Mouse (Mus musculus) neural tube, embryonic 11.5 days (tissue): Measurements from ENCODE around the gene Mto1. TPM values are rescaled to one million over a fixed set of nuclear protein-coding genes. Genes with fewer than 3 reads are reported as not detected.

Experiments
- ATAC-seq: fragments of 200-750 bp; cut with Nextera tagmentation; 2 replicates; pipeline ENCODE4 v1.8.0; 2017; ENCODE audit warnings: moderate number of reproducible peaks, mild to moderate bottlenecking, moderate TSS enrichment, moderate library complexity; ENCODE audit not compliant: insufficient read depth, low FRiP score, low TSS enrichment
- DNase-seq: peaks from one replicate; pipeline ENCODE4 v3.0.0-alpha.2; 2015; ENCODE audit warnings: low spot score
- H3K27ac ChIP-seq: fragments of 300-500 bp; sonication (generic); 2 replicates; pipeline ENCODE4 v1.5.1; 2014; ENCODE audit warnings: low read depth, mild to moderate bottlenecking, low read length
- H3K27me3 ChIP-seq: fragments of 300-500 bp; sonication (generic); 2 replicates; pipeline ENCODE4 v1.6.1; 2014; ENCODE audit warnings: mild to moderate bottlenecking, low read length, mixed read lengths; ENCODE audit not compliant: control insufficient read depth, insufficient read depth
- H3K36me3 ChIP-seq: fragments of 300-500 bp; sonication (generic); 2 replicates; pipeline ENCODE4 v1.6.1; 2014; ENCODE audit warnings: mild to moderate bottlenecking, low read length, moderate library complexity, mixed read lengths; ENCODE audit not compliant: control insufficient read depth, insufficient read depth
- H3K4me1 ChIP-seq: fragments of 300-500 bp; sonication (generic); 2 replicates; pipeline ENCODE4 v1.6.1; 2014; ENCODE audit warnings: low read length, mixed read lengths; ENCODE audit not compliant: control insufficient read depth, insufficient read depth
- H3K4me2 ChIP-seq: fragments of 300-500 bp; sonication (generic); 2 replicates; pipeline ENCODE4 v1.6.1; 2014; ENCODE audit warnings: low read depth, mild to moderate bottlenecking, moderate library complexity
- H3K4me3 ChIP-seq: fragments of 300-500 bp; sonication (generic); 2 replicates; pipeline ENCODE4 v1.5.1; 2014; ENCODE audit warnings: low read depth, low read length
- H3K9ac ChIP-seq: fragments of 300-500 bp; sonication (generic); 2 replicates; pipeline ENCODE4 v1.6.1; 2014; ENCODE audit warnings: mild to moderate bottlenecking, low read length
- H3K9me3 ChIP-seq: fragments of 300-500 bp; sonication (generic); 2 replicates; pipeline ENCODE4 v1.6.1; 2016; ENCODE audit warnings: low read length; ENCODE audit not compliant: control insufficient read depth
- WGBS: fragments of 180-500 bp; shearing (Covaris S2); extraction: QIAGEN DNeasy Blood & Tissue Kit; methylation state at CpG from one replicate; pipeline ENCODE4 v1.1.7; 2014; 5-methylcytosine and 5-hydroxymethylcytosine counted together
- polyA plus RNA-seq: library from polyadenylated mRNA; unstranded; fragments of >200 nt; fragmentation: Nextera tagmentation; extraction: Ambion mirVana; gene quantifications from 2 replicates; pipeline ENCODE4 v1.2.1, GENCODE M21; 2014

The Mto1 gene
- polyA plus RNA-seq = 23.1 and 23.4 TPM in 2 replicates

DNA sequence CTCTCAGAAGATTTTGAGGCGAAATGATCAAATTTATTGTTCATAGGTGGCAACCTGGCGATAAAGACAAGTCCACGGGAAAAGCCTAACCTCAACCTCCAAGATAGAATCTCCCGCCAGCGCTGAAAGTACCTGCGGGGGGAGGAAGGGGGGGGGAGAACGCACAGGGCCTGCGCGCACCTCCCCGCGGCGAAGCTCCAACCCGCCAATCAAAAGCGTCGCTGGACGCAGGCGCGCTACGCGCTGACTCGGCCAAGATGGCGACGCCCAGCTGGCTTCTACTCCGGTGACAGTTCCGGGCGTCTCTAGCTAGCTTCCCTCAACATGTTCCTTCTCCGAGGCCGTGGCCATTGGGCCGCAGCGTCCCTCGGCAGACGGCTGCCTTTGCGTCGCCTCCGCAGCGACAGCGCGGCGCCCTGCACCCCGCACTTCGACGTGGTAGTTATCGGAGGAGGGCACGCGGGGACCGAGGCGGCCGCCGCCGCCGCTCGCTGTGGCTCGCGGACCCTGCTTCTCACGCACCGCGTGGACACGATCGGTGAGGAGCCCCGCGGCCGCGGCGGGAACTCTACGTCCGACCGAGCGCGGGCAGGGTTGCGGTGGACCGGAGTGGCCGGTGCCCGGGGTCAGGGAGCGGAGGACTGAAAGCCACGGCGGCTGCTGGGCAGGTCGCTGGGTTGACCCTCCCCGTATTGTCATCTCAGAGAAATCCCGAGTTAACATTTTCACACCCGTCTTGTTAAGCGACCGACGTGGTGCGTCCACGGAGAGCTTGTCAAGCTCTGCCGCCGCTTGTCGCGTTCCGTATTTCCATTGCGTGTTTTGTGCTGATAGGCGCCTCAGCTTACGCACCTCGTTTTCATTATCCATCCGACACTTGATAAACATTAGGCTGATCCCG is at the start of gene Mto1, which contains the start of gene Gm17324:
Gene Mto1, plus strand, starts transcription at position 236 of the 901 bp plus-strand sequence.
Gene Gm17324, minus strand, starts transcription at position 814 of the 901 bp plus-strand sequence.
- Histone ChIP-seq H3K4me2 (peak within 1 kb of the TSS; percentile 52), H3K9me3 (no peaks in the 10 kb centered on the region), H3K27me3 (peaks cover 23% of the 10 kb centered on the region), H3K4me3 (peak within 1 kb of the TSS; percentile 87), H3K4me1 (peaks cover 3% of the 10 kb centered on the region; the same call in 1 of the 2 replicates), H3K27ac (peak within 1 kb of the TSS; percentile 74), H3K36me3 (0 out of 2 replicates have a peak, but pooled peaks cover 2% of the 10 kb centered on the region), H3K9ac (peak within 1 kb of the TSS; percentile 85)
- WGBS = under 1% methylated on average over 87 of the region's 96 CpGs
- ATAC-seq (peak; percentile 93), DNase-seq (peak; percentile 93)

DNA sequence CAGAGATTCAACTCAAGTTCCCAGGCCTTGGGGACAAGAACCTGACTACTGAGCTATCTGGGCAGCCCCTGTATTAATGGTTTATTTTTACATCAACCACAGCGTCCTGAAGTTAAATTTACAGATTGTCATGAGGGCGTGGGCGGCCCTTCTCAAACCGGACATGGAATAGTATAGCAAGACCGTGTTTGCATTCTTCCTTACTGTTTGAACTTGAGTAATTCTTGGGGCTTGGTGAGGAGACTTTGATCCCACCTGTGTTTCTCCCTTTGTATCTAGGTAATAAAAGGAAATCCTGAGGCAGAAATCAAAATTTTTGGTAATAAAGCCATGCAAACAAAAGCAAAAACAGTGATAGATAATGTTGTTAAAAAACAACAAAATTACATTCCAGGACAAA is 47.4 kb upstream of the Mto1 start:
- Histone ChIP-seq H3K9me3 (no peaks in the 10 kb centered on the region), H3K27me3 (peaks cover 15% of the 10 kb centered on the region), H3K9ac (no peak overlapping the region), H3K36me3 (no peaks in the 10 kb centered on the region), H3K4me1 (0 out of 2 replicates have a peak, but pooled peaks cover 4% of the 10 kb centered on the region), H3K4me3 (no peak overlapping the region), H3K27ac (no peak overlapping the region), H3K4me2 (no peak overlapping the region)
- ATAC-seq (no peak), DNase-seq (no peak)
- 86% methylated on average over 5 of the region's 5 CpGs for whole genome bisulfite sequencing

- H3K9me3 ChIP-seq = no peaks in the 10 kb centered on the region
- H3K27ac ChIP-seq = no peak overlapping the region
- no peak overlapping the region for H3K9ac ChIP-seq
- H3K4me2 ChIP-seq = no peak overlapping the region
- H3K4me1 ChIP-seq = no peaks in the 10 kb centered on the region
- no peaks in the 10 kb centered on the region for H3K36me3 ChIP-seq
- no peak for DNase-seq
- peaks cover 5% of the 10 kb centered on the region for H3K27me3 ChIP-seq
- no peak overlapping the region for H3K4me3 ChIP-seq
- ATAC-seq = no peak
- 89% methylated on average over 7 of the region's 7 CpGs for WGBS
These were observed 46.4 kb upstream of the Mto1 start for GRCm38 (mm10) chr9:78401596-78401995.

- H3K4me2 ChIP-seq = peak overlapping the region; percentile 44
- no peaks in the 10 kb centered on the region for H3K4me1 ChIP-seq
- 22% methylated on average over 20 of the region's 27 CpGs for WGBS
- no peak for ATAC-seq
- H3K27ac ChIP-seq = no peak overlapping the region
- no peak for DNase-seq
- H3K9me3 ChIP-seq = no peaks in the 10 kb centered on the region
- peak overlapping the region; percentile 19 for H3K4me3 ChIP-seq
- no peaks in the 10 kb centered on the region for H3K27me3 ChIP-seq
- no peak overlapping the region for H3K9ac ChIP-seq
- no peaks in the 10 kb centered on the region for H3K36me3 ChIP-seq
These were observed 20.6 kb upstream of the Mto1 start for GRCm38 (mm10) chr9:78427362-78427781.

- Histone ChIP-seq H3K4me3 (no peak overlapping the region), H3K9ac (no peak overlapping the region), H3K9me3 (no peaks in the 10 kb centered on the region), H3K36me3 (no peaks in the 10 kb centered on the region), H3K4me1 (no peaks in the 10 kb centered on the region), H3K27me3 (no peaks in the 10 kb centered on the region), H3K4me2 (no peak overlapping the region), H3K27ac (no peak overlapping the region)
- ATAC-seq = no peak
- no peak for DNase-seq
- 80% methylated on average over 6 of the region's 6 CpGs for WGBS
These were observed 19.8 kb upstream of the Mto1 start for GRCm38 (mm10) chr9:78428185-78428584.

- H3K27me3 ChIP-seq = no peaks in the 10 kb centered on the region
- WGBS = 79% methylated on average over 4 of the region's 4 CpGs
These were observed 19.1 kb upstream of the Mto1 start for GRCm38 (mm10) chr9:78428870-78429432.

GRCm38 (mm10) chr9:78429551-78429950 is 18.5 kb upstream of the Mto1 start:
- Histone ChIP-seq H3K9me3 (no peaks in the 10 kb centered on the region), H3K4me3 (no peak overlapping the region), H3K27me3 (no peaks in the 10 kb centered on the region), H3K4me2 (no peak overlapping the region), H3K27ac (no peak overlapping the region), H3K36me3 (no peaks in the 10 kb centered on the region), H3K4me1 (no peaks in the 10 kb centered on the region), H3K9ac (no peak overlapping the region)
- ATAC-seq = no peak
- DNase-seq = no peak
- 60% methylated on average over 2 of the region's 2 CpGs for WGBS

More at GRCm38 (mm10) chr9:78428870-78429432, 19.1 kb upstream of the Mto1 start:
- Histone ChIP-seq H3K9me3 (no peaks in the 10 kb centered on the region), H3K36me3 (no peaks in the 10 kb centered on the region), H3K4me1 (no peaks in the 10 kb centered on the region), H3K4me2 (no peak overlapping the region), H3K9ac (no peak overlapping the region), H3K27ac (no peak overlapping the region), H3K4me3 (no peak overlapping the region)
- DNase-seq = no peak
- no peak for ATAC-seq

DNA sequence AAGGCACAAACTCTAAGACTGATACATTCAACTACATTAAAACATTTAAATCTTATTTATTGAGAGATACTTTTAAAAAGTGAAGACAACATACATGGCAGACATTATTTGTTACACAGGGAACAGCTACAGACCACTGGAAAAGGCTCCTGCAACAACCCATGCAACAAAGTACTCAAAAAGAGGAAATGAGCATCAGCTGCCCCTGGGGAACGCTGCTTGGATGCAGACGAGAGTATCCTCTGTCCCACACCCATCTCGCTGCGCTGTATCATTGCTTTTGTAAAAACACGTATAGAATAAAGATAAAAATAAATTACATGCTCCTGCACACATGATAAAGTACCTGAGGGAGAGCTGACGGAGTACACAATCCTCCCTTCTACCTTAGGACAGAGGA is 17.5 kb upstream of the Mto1 start:
- no peaks in the 10 kb centered on the region for H3K4me1 ChIP-seq
- no peaks in the 10 kb centered on the region for H3K9me3 ChIP-seq
- no peak overlapping the region for H3K9ac ChIP-seq
- ATAC-seq = no peak
- DNase-seq = no peak
- no peaks in the 10 kb centered on the region for H3K27me3 ChIP-seq
- WGBS = 79% methylated on average over 6 of the region's 6 CpGs
- no peaks in the 10 kb centered on the region for H3K36me3 ChIP-seq
- H3K4me2 ChIP-seq = no peak overlapping the region
- no peak overlapping the region for H3K27ac ChIP-seq
- no peak overlapping the region for H3K4me3 ChIP-seq
